Mouse (Mus musculus): ENCODE data around the gene Gm10762. TPM values are rescaled to one million over a fixed set of nuclear protein-coding genes. Genes with fewer than 3 reads are reported as not detected.
A peak's percentile ranks its signal among the peaks of the same experiment; 100 is the strongest.
"Not testable (repeated sequence)": the region's sequence is repeated elsewhere in the genome, so short reads cannot be mapped to it uniquely, and the experiment has no call there.

The Gm10762 gene
- polyA plus RNA-seq (2015; fragmentation: Nextera tagmentation; extraction: Ambion mirVana): 15.9 and 16.1 TPM in 2 replicates

DNA sequence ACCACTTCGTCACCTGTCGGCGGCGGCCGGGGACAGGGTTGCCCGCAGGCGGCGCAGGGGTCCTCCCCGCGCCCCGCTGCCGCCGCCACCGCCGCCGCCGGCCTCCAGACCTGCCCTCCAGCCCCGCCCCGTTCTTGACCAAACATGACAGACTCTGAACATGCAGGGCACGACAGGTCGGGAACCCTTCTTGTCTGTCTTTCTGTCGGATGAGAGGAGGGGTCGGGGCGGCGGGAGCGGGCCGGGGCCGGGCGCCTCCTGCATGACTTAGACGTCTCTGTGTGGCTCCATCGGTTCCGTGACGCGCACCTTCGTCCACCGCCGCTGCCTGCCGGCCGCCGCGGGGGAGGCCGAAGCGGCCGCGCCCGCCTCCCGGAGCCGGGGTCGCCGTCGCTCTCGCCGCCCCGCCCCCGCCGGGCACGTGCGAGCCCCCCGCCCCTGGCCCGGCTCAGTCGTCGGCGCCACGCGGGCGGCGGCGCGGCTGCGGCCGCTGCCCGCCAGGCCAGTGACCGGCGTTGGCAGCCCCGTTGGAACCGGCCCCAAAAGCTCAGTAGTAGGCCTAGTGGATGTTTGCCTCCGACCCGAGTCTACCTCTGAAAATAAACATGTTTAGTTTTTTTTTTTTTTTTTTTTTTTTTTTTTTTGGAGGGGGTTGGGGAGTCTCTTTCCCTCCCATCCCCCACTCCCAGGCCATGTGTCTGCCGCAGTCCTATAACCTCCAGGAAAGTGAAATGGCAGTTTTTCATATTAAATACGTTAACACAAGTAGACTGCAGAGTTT, at the start of gene Gm10762:
Gene Gm10762, minus strand, starts transcription at position 65 of the 781 bp plus-strand sequence.
- H3K36me3 ChIP-seq: no peaks in the 10 kb centered on the region
- WGBS: under 1% methylated on average over 74 of the region's 80 CpGs

GRCm38 (mm10) chr2:129008867-129009266, 41.3 kb upstream of the Gm10762 start:
- H3K27ac ChIP-seq; H3K9me3 ChIP-seq; H3K4me1 ChIP-seq; H3K9ac ChIP-seq; H3K36me3 ChIP-seq; H3K4me3 ChIP-seq; H3K27me3 ChIP-seq; ATAC-seq (ENCODE audit: borderline replicate concordance, extremely low read depth, low FRiP score, low TSS enrichment); H3K4me2 ChIP-seq: not testable (repeated sequence)
- 61% methylated on average over 2 of the region's 2 CpGs for WGBS

More for the DNA sequence above, at the start of gene Gm10762:
- no peaks in the 10 kb centered on the region for H3K27me3 ChIP-seq
- H3K9me3 ChIP-seq: no peaks in the 10 kb centered on the region
- peak within 1 kb of the TSS; percentile 100 for H3K27ac ChIP-seq
- peak within 1 kb of the TSS; percentile 91 for H3K4me3 ChIP-seq
- peaks cover 7% of the 10 kb centered on the region; the same call in 1 of the 2 replicates for H3K4me1 ChIP-seq
- peak within 1 kb of the TSS; percentile 69 for H3K4me2 ChIP-seq
- H3K9ac ChIP-seq: peak within 1 kb of the TSS; percentile 100
- peak; percentile 89 for ATAC-seq (ENCODE audit: borderline replicate concordance, extremely low read depth, low FRiP score, low TSS enrichment)

GRCm38 (mm10) chr2:129006194-129006749, 38.7 kb upstream of the Gm10762 start:
- H3K27ac ChIP-seq: no peak overlapping the region
- no peaks in the 10 kb centered on the region for H3K36me3 ChIP-seq
- no peak for ATAC-seq (ENCODE audit: borderline replicate concordance, extremely low read depth, low FRiP score, low TSS enrichment)
- no peak overlapping the region for H3K9ac ChIP-seq
- 56% methylated on average over 4 of the region's 4 CpGs for WGBS
- H3K4me1 ChIP-seq: no peaks in the 10 kb centered on the region
- H3K4me3 ChIP-seq: no peak overlapping the region
- H3K9me3 ChIP-seq: no peaks in the 10 kb centered on the region
- H3K27me3 ChIP-seq: no peaks in the 10 kb centered on the region
- H3K4me2 ChIP-seq: no peak overlapping the region

- Histone ChIP-seq H3K36me3 (no peaks in the 10 kb centered on the region), H3K27ac (no peak overlapping the region), H3K4me2 (no peak overlapping the region), H3K4me3 (no peak overlapping the region), H3K9ac (no peak overlapping the region), H3K4me1 (no peaks in the 10 kb centered on the region), H3K27me3 (no peaks in the 10 kb centered on the region), H3K9me3 (no peaks in the 10 kb centered on the region)
- ATAC-seq (ENCODE audit: borderline replicate concordance, extremely low read depth, low FRiP score, low TSS enrichment): no peak
Measured at GRCm38 (mm10) chr2:129004872-129005271, 37.3 kb upstream of the Gm10762 start.

GRCm38 (mm10) chr2:128984746-128985145, 17.2 kb upstream of the Gm10762 start:
- no peaks in the 10 kb centered on the region for H3K27me3 ChIP-seq
- H3K9ac ChIP-seq: no peak overlapping the region
- H3K36me3 ChIP-seq: no peaks in the 10 kb centered on the region
- no peak overlapping the region for H3K4me2 ChIP-seq
- H3K4me3 ChIP-seq: no peak overlapping the region
- H3K4me1 ChIP-seq: no peaks in the 10 kb centered on the region
- ATAC-seq (ENCODE audit: borderline replicate concordance, extremely low read depth, low FRiP score, low TSS enrichment): no peak
- WGBS: 82% methylated on average over 3 of the region's 3 CpGs
- H3K27ac ChIP-seq: no peak overlapping the region
- no peaks in the 10 kb centered on the region for H3K9me3 ChIP-seq

DNA sequence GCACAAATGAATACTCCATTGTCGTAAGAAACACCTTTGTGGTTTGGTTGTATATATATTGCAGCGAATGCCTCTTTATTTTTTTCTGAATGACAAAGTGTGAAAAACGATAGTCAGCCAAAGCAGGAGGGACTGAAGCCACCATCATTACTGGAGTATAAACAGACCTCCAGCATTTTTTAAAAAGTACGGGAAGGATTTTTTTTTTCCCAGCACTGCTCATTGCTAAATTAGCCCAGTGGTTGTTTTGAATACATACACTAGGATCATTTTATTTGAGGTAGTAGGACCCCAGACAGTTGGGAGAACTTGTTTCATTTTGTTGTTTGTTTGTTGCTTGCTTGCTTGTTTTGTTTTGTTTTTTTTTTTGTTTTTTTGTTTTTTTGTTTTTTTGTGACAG, 8.0 kb upstream of the Gm10762 start:
- H3K4me1 ChIP-seq: no peaks in the 10 kb centered on the region
- 40% methylated on average over 4 of the region's 4 CpGs for WGBS
- H3K9me3 ChIP-seq: no peaks in the 10 kb centered on the region
- no peak overlapping the region for H3K27ac ChIP-seq
- H3K4me3 ChIP-seq: no peak overlapping the region
- no peaks in the 10 kb centered on the region for H3K27me3 ChIP-seq
- H3K4me2 ChIP-seq: no peak overlapping the region
- ATAC-seq (ENCODE audit: borderline replicate concordance, extremely low read depth, low FRiP score, low TSS enrichment): no peak
- no peak overlapping the region for H3K9ac ChIP-seq
- H3K36me3 ChIP-seq: no peaks in the 10 kb centered on the region

- H3K9ac ChIP-seq: no peak overlapping the region
- H3K27ac ChIP-seq: no peak overlapping the region
- H3K27me3 ChIP-seq: no peaks in the 10 kb centered on the region
- H3K4me3 ChIP-seq: no peak overlapping the region
- H3K9me3 ChIP-seq: no peaks in the 10 kb centered on the region
- ATAC-seq (ENCODE audit: borderline replicate concordance, extremely low read depth, low FRiP score, low TSS enrichment): no peak
- H3K4me2 ChIP-seq: no peak overlapping the region
- H3K36me3 ChIP-seq: no peaks in the 10 kb centered on the region
- H3K4me1 ChIP-seq: no peaks in the 10 kb centered on the region
Measured at GRCm38 (mm10) chr2:128972301-128972700, 4.8 kb upstream of the Gm10762 start.

DNA sequence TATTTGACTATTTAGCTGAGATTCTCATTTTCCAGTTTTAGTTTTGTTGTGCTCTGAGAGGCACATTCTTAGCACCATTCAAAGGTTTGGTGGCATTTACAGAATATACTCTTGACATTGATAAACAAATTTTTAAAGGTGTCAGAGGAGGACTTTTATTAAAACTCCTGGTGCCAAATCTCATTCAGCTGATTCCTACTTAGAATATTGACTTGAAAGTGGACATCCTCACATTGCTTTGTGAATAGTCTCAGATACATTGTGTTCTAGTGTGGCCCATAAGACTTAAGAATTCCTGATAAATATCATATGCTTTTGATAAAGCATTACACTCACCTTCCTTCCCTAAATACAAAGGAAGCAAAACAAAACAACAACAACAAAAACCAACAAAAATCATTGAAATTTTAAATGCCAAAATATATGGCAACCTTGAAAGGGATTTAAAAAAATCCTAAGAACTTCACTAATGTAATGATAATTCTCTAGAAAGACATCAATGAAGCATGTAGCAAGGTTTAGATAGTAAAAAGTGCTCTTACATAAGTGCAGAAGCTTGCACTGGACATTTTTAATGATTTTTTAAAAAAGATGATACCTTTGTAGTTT, 1.1 kb upstream of the Gm10762 start:
- peak overlapping the region; percentile 100 for H3K27ac ChIP-seq
- H3K36me3 ChIP-seq: no peaks in the 10 kb centered on the region
- peaks cover 7% of the 10 kb centered on the region; the same call in 1 of the 2 replicates for H3K4me1 ChIP-seq
- H3K9me3 ChIP-seq: no peaks in the 10 kb centered on the region
- peak overlapping the region; percentile 69 for H3K4me2 ChIP-seq
- peak overlapping the region; percentile 91 for H3K4me3 ChIP-seq
- H3K9ac ChIP-seq: peak overlapping the region; percentile 100
- no peak for ATAC-seq (ENCODE audit: borderline replicate concordance, extremely low read depth, low FRiP score, low TSS enrichment)
- H3K27me3 ChIP-seq: no peaks in the 10 kb centered on the region

DNA sequence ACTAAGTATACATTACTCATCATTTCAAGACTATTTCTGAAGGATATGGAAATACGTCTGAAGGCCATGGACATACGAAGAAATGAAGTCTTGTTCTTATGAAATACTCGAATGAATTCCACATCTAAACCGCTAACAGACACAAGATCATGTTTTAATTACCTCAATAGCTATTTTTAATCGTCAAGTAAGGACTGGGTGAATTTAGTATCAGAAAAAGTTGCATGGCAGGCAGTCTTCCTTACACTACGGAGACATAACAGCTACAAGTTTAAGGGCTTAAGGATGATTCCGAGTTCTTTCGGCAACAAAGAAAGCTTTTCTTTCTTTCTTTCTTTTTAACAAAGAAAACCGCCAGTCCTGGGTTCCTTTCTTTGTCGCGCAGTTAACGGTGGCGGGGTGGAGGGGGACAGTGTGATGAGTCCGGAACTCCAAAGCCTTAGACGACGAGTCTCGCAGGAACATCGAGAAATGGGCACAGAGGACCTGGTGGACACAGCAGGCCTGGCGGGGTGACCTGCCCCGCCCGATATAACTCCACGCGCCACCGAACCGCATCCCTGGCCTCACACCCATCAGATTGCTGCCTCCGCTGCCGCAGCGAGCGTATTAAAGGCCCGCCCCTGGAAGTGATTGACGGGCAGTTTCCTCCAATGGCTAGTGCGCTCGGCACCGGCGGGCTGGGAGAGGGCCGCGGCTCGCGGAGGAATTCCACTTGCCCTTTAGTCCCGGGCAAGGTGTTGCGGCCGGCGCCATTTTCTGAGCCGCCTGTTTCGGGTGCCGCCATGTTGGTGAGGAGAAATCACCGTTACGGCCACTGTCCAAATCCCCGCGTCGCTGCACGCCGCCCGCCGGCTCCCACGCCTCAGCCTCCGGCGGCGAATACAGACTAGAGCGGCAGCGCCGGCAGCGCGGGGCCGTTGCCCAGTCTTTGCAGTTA, 614 bp downstream of the Gm10762 start, which contains the start of gene Zc3h6:
Gene Zc3h6, plus strand, starts transcription at position 762 of the 940 bp plus-strand sequence.
- Histone ChIP-seq H3K9ac (peak within 1 kb of the TSS; percentile 100), H3K9me3 (no peaks in the 10 kb centered on the region), H3K27me3 (no peaks in the 10 kb centered on the region), H3K27ac (peak within 1 kb of the TSS; percentile 100), H3K4me1 (peaks cover 7% of the 10 kb centered on the region; the same call in 1 of the 2 replicates), H3K36me3 (no peaks in the 10 kb centered on the region), H3K4me3 (peak within 1 kb of the TSS; percentile 91), H3K4me2 (peak within 1 kb of the TSS; percentile 69)
- ATAC-seq (ENCODE audit: borderline replicate concordance, extremely low read depth, low FRiP score, low TSS enrichment): peak; percentile 99
- under 1% methylated on average over 65 of the region's 65 CpGs for WGBS

DNA sequence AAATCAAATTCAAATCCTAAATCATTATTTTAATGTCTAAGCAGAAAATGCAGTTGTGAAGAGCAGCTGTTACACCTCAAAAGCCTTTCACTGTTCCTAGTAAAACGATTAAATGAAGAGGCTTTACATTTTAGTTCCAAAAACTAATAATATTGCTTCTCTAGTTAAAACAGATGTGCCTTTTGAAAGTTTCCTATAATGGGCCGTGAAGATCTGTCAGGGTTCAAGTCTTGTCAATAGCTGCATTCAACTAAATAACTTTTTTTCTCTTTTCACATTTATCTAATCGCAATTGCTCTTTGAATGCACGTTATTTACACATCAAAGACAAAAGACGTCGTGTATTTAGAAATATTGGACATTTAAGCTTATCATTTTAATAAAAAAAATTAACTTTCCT, 1.3 kb downstream of the Gm10762 start:
- WGBS: 13% methylated on average over 6 of the region's 6 CpGs
- no peaks in the 10 kb centered on the region for H3K9me3 ChIP-seq
- peak overlapping the region; percentile 54 for H3K4me2 ChIP-seq
- H3K4me1 ChIP-seq: peaks cover 7% of the 10 kb centered on the region; the same call in 1 of the 2 replicates
- H3K27ac ChIP-seq: peak overlapping the region; percentile 61; the same call in 1 of the 2 replicates
- ATAC-seq (ENCODE audit: borderline replicate concordance, extremely low read depth, low FRiP score, low TSS enrichment): no peak
- no peak overlapping the region for H3K9ac ChIP-seq
- H3K36me3 ChIP-seq: no peaks in the 10 kb centered on the region
- no peaks in the 10 kb centered on the region for H3K27me3 ChIP-seq
- peak overlapping the region; percentile 91; the same call in 1 of the 2 replicates for H3K4me3 ChIP-seq

DNA sequence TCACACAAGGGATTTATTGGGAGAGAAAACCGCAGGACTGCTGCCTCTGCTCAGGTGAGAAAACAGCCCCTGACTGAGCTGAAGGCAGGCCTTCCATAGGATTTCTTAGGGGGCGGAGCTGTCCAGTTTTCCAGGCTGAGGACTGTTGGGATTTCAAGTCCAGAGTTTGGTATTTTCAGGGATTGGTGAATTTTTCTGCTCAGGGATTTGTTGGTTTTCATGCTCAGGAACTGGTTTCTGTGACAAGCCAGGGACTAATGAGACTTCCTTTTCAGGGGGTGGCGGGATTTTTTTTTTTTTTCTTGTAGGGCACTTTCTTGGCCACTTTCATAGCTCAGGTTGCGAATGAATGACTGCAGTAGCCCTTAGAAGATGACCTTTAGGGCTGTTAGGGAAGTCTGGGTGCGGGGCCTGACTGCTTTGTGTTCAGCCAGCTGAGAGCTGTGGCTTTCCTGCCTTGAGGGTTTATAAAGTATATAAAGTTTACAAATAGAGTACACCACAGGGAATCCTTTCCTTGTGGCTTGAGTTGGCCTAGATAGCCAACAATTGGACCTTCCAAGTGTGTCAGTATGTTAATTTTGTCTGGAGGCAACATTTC, 1.9 kb downstream of the Gm10762 start:
- H3K36me3 ChIP-seq: no peaks in the 10 kb centered on the region
- WGBS: 50% methylated on average over 5 of the region's 5 CpGs
- no peak for ATAC-seq (ENCODE audit: borderline replicate concordance, extremely low read depth, low FRiP score, low TSS enrichment)
- H3K9me3 ChIP-seq: no peaks in the 10 kb centered on the region
- H3K4me1 ChIP-seq: peaks cover 7% of the 10 kb centered on the region; the same call in 1 of the 2 replicates
- H3K27me3 ChIP-seq: no peaks in the 10 kb centered on the region
- no peak overlapping the region for H3K4me3 ChIP-seq
- peak overlapping the region; percentile 61 for H3K27ac ChIP-seq
- H3K4me2 ChIP-seq: peak overlapping the region; percentile 54
- H3K9ac ChIP-seq: no peak overlapping the region

Measured in lung, embryonic 15.5 days (tissue).